Mouse (Mus musculus): ENCODE measurements around the gene Mecr. TPM values are rescaled to one million over a fixed set of nuclear protein-coding genes. Genes with fewer than 3 reads are reported as not detected.

Mecr gene
- total and polyA plus RNA-seq, 3 experiments, result 92.1 to 137 TPM; not detected in 1

DNA sequence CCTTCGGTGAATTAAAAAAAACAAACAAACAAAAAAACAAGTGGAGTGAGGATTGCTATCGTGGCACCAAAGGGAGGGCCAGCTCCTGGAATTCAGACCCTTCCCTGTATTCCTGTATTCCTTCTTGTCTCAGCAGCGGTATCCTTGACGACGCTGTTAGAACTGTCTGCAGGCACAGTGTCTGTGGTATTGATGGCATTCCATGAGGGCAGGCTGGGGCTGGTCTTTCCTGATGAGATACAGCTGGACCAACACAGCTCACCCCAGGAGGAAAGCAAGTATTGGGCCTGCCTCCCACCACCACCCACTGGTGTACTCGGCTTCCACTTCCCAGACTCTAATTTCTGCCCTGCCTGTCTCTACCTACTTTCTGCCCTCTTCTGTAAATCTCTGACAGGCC is 4.8 kb downstream of the Mecr start:
- Histone ChIP-seq H3K79me2 (ENCODE audit: control insufficient read depth, insufficient read depth, low read length, poor library complexity) (peaks cover 17% of the 10 kb centered on the region), H3K4me3 (ENCODE audit: control insufficient read depth in 1 of 2, insufficient read depth in 1 of 2, low read depth in 2 of 2, low read length in 2 of 2) (no peak overlapping the region), H3K9ac (ENCODE audit: control insufficient read depth, low read depth, low read length, poor library complexity, severe bottlenecking) (no peak overlapping the region), H3K27ac (ENCODE audit: control insufficient read depth, low read depth, low read length) (no peak overlapping the region), H3K9me3 (replicated peaks; ENCODE audit: insufficient read depth, low read length) (no peaks in the 10 kb centered on the region), H3K36me3 (ENCODE audit: control insufficient read depth in 1 of 2, insufficient read depth in 2 of 2, low read length in 2 of 2) (peaks cover 3 to 5% of the 10 kb centered on the region in 2 experiments; a peak in 1 of 4 replicates), H3K27me3 (ENCODE audit: control insufficient read depth in 1 of 2, insufficient read depth in 2 of 2, low read length in 2 of 2) (no peaks in the 10 kb centered on the region), H3K4me1 (ENCODE audit: control insufficient read depth in 1 of 2, insufficient read depth in 2 of 2, low read length in 2 of 2) (no peaks in the 10 kb centered on the region; a peak in 1 of 4 replicates)
- TF ChIP-seq RAD21 (IDR thresholded peaks at IDR 0.05; ENCODE audit: low read depth, low read length), result no peak
- no peak for TF ChIP-seq MAZ (IDR thresholded peaks at IDR 0.05; ENCODE audit: low read depth, low read length)
- no peak for TF ChIP-seq MEF2A (IDR thresholded peaks at IDR 0.05; ENCODE audit: extremely low read depth, insufficient replicate concordance, low read depth, low read length, poor library complexity, severe bottlenecking)
- TF ChIP-seq ZC3H11A (IDR thresholded peaks at IDR 0.05; ENCODE audit: low read depth, low read length), result no peak
- TF ChIP-seq E2F4 (IDR thresholded peaks at IDR 0.05; ENCODE audit: borderline replicate concordance, low read depth, low read length), result no peak
- no peak for DNase-seq (ENCODE audit: low read depth, low spot score)

DNA sequence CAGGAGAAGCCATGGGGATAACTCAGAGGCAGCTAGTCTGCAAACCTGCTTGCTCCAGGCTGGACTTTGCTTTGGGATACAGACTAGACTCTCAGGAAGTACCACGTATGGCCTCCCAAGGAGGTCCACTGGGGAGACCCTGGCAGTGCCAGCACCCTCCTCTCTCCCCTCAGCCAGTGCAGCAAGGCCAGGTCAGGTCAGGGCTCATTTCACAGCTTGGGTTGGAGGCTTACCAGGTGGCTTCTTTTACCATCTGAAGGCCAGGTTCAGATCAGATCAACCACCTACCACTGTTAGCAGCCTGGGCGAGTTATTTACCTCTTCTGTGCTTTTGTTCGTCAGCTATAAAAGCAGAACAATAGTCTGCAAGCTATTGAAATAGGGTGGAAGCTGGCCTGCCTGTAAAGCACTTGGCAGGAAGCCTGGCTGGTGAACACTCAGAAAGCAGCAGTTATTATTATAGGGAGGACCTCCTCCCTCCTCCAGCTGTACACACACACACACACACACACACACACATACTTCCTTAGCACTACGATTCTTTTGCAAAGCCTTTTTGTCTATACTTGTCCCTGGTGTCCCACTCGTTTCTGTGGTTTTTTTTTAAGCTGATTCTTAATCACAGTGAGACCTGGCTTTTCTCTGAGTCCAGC is 6.8 kb downstream of the Mecr start:
- TF ChIP-seq MAZ (IDR thresholded peaks at IDR 0.05; ENCODE audit: low read depth, low read length), result no peak
- no peak for TF ChIP-seq NRF1 (IDR thresholded peaks at IDR 0.05; ENCODE audit: insufficient read depth, low read depth, low read length, poor library complexity, severe bottlenecking)
- TF ChIP-seq NELFE (IDR thresholded peaks at IDR 0.05; ENCODE audit: low read depth, low read length), result no peak
- Histone ChIP-seq H3K27ac (ENCODE audit: control insufficient read depth, low read depth, low read length) (no peak overlapping the region), H3K9me3 (replicated peaks; ENCODE audit: insufficient read depth, low read length) (no peaks in the 10 kb centered on the region), H3K36me3 (ENCODE audit: control insufficient read depth in 1 of 2, insufficient read depth in 2 of 2, low read length in 2 of 2) (0 out of 4 replicates have a peak, but pooled peaks cover 0 to 3% of the 10 kb centered on the region in 2 experiments), H3K4me1 (ENCODE audit: control insufficient read depth in 1 of 2, insufficient read depth in 2 of 2, low read length in 2 of 2) (no peaks in the 10 kb centered on the region), H3K27me3 (ENCODE audit: control insufficient read depth in 1 of 2, insufficient read depth in 2 of 2, low read length in 2 of 2) (no peaks in the 10 kb centered on the region), H3K4me3 (ENCODE audit: control insufficient read depth in 1 of 2, insufficient read depth in 1 of 2, low read depth in 2 of 2, low read length in 2 of 2) (no peak overlapping the region), H3K9ac (ENCODE audit: control insufficient read depth, low read depth, low read length, poor library complexity, severe bottlenecking) (no peak overlapping the region), H3K79me2 (ENCODE audit: control insufficient read depth, insufficient read depth, low read length, poor library complexity) (peaks cover 1% of the 10 kb centered on the region; the same call in 1 of the 2 replicates)
- DNase-seq (ENCODE audit: low read depth, low spot score), result no peak

DNA sequence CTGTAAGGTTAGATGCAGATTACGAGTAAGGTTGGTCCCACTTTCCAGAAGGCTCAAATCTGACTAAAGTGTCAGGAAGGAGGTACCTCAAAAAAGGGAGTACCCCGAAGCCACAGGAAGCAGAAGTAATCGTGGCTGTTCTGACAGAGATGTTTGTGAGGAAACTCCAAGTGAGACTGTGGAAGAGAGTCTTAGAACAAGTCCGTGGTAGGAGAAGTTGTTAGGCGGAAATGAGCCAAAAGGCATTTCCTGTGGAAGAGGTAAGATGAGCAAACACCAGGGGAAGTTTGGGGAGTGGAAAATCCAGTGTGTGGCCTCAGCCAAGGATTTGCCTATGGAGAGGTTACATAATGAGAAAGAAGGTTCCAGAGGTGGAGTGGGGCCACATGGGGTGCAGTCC is 11.7 kb downstream of the Mecr start:
- TF ChIP-seq MAX (IDR thresholded peaks at IDR 0.05; ENCODE audit: low read length) (no peak), SIN3A (IDR thresholded peaks at IDR 0.05; ENCODE audit: low read length) (no peak)
- no peak for DNase-seq (ENCODE audit: low read depth, low spot score)
- Histone ChIP-seq H3K27me3 (ENCODE audit: control insufficient read depth in 1 of 2, insufficient read depth in 2 of 2, low read length in 2 of 2) (no peaks in the 10 kb centered on the region), H3K9ac (ENCODE audit: control insufficient read depth, low read depth, low read length, poor library complexity, severe bottlenecking) (no peak overlapping the region), H3K4me1 (ENCODE audit: control insufficient read depth in 1 of 2, insufficient read depth in 2 of 2, low read length in 2 of 2) (no peaks in the 10 kb centered on the region), H3K4me3 (ENCODE audit: control insufficient read depth in 1 of 2, insufficient read depth in 1 of 2, low read depth in 2 of 2, low read length in 2 of 2) (no peak overlapping the region), H3K79me2 (ENCODE audit: control insufficient read depth, insufficient read depth, low read length, poor library complexity) (no peaks in the 10 kb centered on the region), H3K9me3 (replicated peaks; ENCODE audit: insufficient read depth, low read length) (no peaks in the 10 kb centered on the region), H3K36me3 (ENCODE audit: control insufficient read depth in 1 of 2, insufficient read depth in 2 of 2, low read length in 2 of 2) (no peaks in the 10 kb centered on the region; a peak in 1 of 4 replicates), H3K27ac (ENCODE audit: control insufficient read depth, low read depth, low read length) (no peak overlapping the region)

All from MEL (cell line).